Mouse (Mus musculus) A20 (cell line): ENCODE results near the gene Runx1.

Experiments used
- DNase-seq: peaks from one replicate; pipeline ENCODE4 v3.0.0-alpha.2; 2011; ENCODE audit warnings: low read depth, low spot score

The Runx1 gene

GRCm38 (mm10) chr16:92826683-92827082, 734 bp upstream of the Runx1 start:
- DNase-seq: no peak

GRCm38 (mm10) chr16:92825204-92825843, 625 bp downstream of the Runx1 start:
- DNase-seq: peak; percentile 68

- DNase-seq: peak; percentile 62
Observed at GRCm38 (mm10) chr16:92824723-92825203, 1.2 kb downstream of the Runx1 start.

GRCm38 (mm10) chr16:92824003-92824722, 1.8 kb downstream of the Runx1 start:
- DNase-seq: peak; percentile 43

GRCm38 (mm10) chr16:92823381-92823862, 2.5 kb downstream of the Runx1 start:
- DNase-seq: no peak

GRCm38 (mm10) chr16:92822676-92823075, 3.3 kb downstream of the Runx1 start:
- no peak for DNase-seq

GRCm38 (mm10) chr16:92821938-92822629, 3.9 kb downstream of the Runx1 start:
- no peak for DNase-seq

GRCm38 (mm10) chr16:92821596-92821937, 4.4 kb downstream of the Runx1 start:
- no peak for DNase-seq

- peak; percentile 27 for DNase-seq
Observed at GRCm38 (mm10) chr16:92820451-92820850, 5.5 kb downstream of the Runx1 start.

- no peak for DNase-seq
Observed at GRCm38 (mm10) chr16:92818480-92819269, 7.3 kb downstream of the Runx1 start.

- DNase-seq: no peak
Observed at GRCm38 (mm10) chr16:92816092-92816491, 9.9 kb downstream of the Runx1 start.

GRCm38 (mm10) chr16:92815195-92815527, 10.8 kb downstream of the Runx1 start:
- no peak for DNase-seq

- DNase-seq: no peak
Observed at GRCm38 (mm10) chr16:92814366-92815194, 11.4 kb downstream of the Runx1 start.

GRCm38 (mm10) chr16:92812405-92812804, 13.5 kb downstream of the Runx1 start:
- DNase-seq: no peak

GRCm38 (mm10) chr16:92810568-92811240, 15.2 kb downstream of the Runx1 start:
- DNase-seq: no peak

GRCm38 (mm10) chr16:92807772-92808171, 18.2 kb downstream of the Runx1 start:
- DNase-seq: no peak

GRCm38 (mm10) chr16:92803076-92803580, 22.8 kb downstream of the Runx1 start:
- no peak for DNase-seq

GRCm38 (mm10) chr16:92801567-92801966, 24.4 kb downstream of the Runx1 start:
- no peak for DNase-seq

GRCm38 (mm10) chr16:92800845-92801244, 25.1 kb downstream of the Runx1 start:
- no peak for DNase-seq

- DNase-seq: no peak
Observed at GRCm38 (mm10) chr16:92799940-92800339, 26.0 kb downstream of the Runx1 start.
